Mouse (Mus musculus) neutrophil, adult 5-6 weeks (primary cell): Measurements from ENCODE around the gene Gm8005. TPM values are rescaled to one million over a fixed set of nuclear protein-coding genes. Genes with fewer than 3 reads are reported as not detected.
"Not testable (repeated sequence)": the region's sequence is repeated elsewhere in the genome, so short reads cannot be mapped to it uniquely, and the experiment has no call there.

Source experiments
- ATAC-seq: fragments of 151-379, 151-347 bp; 2 replicates; pipeline ENCODE4 v1.8.0; 2017; ENCODE audit warnings: mild to moderate bottlenecking, moderate TSS enrichment; ENCODE audit not compliant: insufficient number of reproducible peaks, poor library complexity, low FRiP score, severe bottlenecking; ENCODE audit errors: extremely low read depth
- total RNA-seq: library from RNA; stranded (forward); fragments of 200-1000 nt; gene quantifications from 2 replicates; pipeline ENCODE4 v1.2.3, GENCODE M21; 2017

Gm8005 gene
- total RNA-seq = not detected in 2 replicates

GRCm38 (mm10) chr14:42439573-42439972 lies at the start of gene Gm8005:
Gm8005 (minus strand) TSS chr14:42439673.
- ATAC-seq = not testable (repeated sequence)

- not testable (repeated sequence) for ATAC-seq
These were observed 24.1 kb upstream of the Gm8005 start, which contains the start of gene Gm8011 for GRCm38 (mm10) chr14:42463581-42463980. Gm8011 (plus strand) TSS chr14:42463881.

Other genes with a start within 250 kb of the Gm8005 start
- not detected in 2 replicates for gene Gm3573, start 248.9 kb downstream of the Gm8005 start, total RNA-seq
- not detected in 2 replicates for gene Gm17026, start 179.6 kb downstream of the Gm8005 start, total RNA-seq
- gene Gm9611, start 142.3 kb downstream of the Gm8005 start, total RNA-seq = not detected in 2 replicates
- gene Gm7995, start 129.5 kb downstream of the Gm8005 start, total RNA-seq = not detected in 2 replicates
- gene Gm8011, start 24.2 kb upstream of the Gm8005 start, total RNA-seq = not detected in 2 replicates
- not detected in 2 replicates for gene Gm8020, start 62.7 kb upstream of the Gm8005 start, total RNA-seq
- not detected in 2 replicates for gene Gm8024, start 84.6 kb upstream of the Gm8005 start, total RNA-seq
- gene Gm17124, start 160.2 kb upstream of the Gm8005 start, total RNA-seq = not detected in 2 replicates
- not detected in 2 replicates for gene Gm3633, start 202.2 kb upstream of the Gm8005 start, total RNA-seq
- not detected in 2 replicates for gene Gm10378, start 216.3 kb upstream of the Gm8005 start, total RNA-seq